Mouse (Mus musculus) liver, adult 2 months (tissue): Measurements from ENCODE around the gene Sec1.

Source experiments
- CTCF ChIP-seq: fragments of 200-500 bp; IDR thresholded peaks from 2 replicates; pipeline ENCODE4 v1.5.1; 2011; ENCODE audit warnings: low read depth, low read length, control low read depth
- POLR2A ChIP-seq: fragments of 200-500 bp; IDR thresholded peaks from 2 replicates; pipeline ENCODE4 v1.6.1; 2011; ENCODE audit warnings: low read length, control low read depth; ENCODE audit not compliant: insufficient read depth; ENCODE audit errors: extremely low read depth

- TF ChIP-seq CTCF: no peak
- TF ChIP-seq POLR2A: no peak
Observed at GRCm38 (mm10) chr7:45644872-45645590, 49.2 kb downstream of the Sec1 start.
